Mouse (Mus musculus) c-Kit-positive CD71-positive TER-119-negative erythroid progenitor cells, embryonic 14.5 days (primary cell): ENCODE results near the gene E130309D02Rik.
A peak's percentile ranks its signal among the peaks of the same experiment; 100 is the strongest.

Experiments used
- DNase-seq: peaks from one replicate; pipeline ENCODE4 v3.0.0-alpha.2; 2013; ENCODE audit warnings: low read depth

E130309D02Rik gene

GRCm38 (mm10) chr5:143314730-143315513, at the start of gene E130309D02Rik:
E130309D02Rik (minus strand) TSS chr5:143315360.
- DNase-seq, result peak; percentile 63

GRCm38 (mm10) chr5:143363678-143364615, 48.8 kb upstream of the E130309D02Rik start:
- DNase-seq, result no peak

DNA sequence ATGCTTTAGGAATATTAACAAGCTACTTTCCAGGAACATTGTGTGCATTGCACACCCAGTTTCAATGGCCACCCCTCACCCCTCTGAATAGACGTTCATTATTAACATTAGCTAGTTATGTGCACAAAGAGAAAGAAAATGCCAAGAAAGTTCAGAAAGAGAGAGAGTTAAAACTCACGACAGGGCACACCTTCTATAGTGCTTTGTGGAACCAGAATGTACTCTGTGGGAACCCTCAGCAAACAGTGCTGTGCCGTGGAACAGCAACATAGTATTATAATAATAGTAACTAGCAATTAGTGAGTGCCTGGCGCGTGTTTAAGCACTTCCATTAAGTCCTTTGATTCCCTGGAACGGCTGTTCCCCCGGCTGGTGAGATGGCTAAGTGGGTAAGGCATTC, 46.3 kb upstream of the E130309D02Rik start:
- no peak for DNase-seq

DNA sequence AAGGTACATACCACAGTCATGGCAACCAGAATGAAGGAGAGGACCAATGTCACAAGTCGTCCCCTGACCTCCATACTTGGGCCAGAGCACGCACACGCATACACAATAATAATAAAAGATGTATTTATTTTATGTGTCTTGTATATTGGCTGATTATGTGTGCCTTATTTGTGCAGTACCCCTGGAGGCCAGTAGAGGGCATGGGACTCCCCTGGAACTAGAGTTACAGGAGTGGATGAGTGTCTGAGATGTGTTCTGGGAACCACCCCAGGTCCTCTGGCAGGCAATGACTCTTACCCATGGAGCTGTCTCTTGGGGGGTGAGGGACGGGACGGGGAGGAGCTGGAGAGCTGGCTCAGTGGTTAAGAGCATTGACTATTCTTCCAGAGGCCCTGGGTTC, 44.8 kb upstream of the E130309D02Rik start:
- DNase-seq, result peak; percentile 31

GRCm38 (mm10) chr5:143359263-143359662, 44.1 kb upstream of the E130309D02Rik start:
- no peak for DNase-seq

GRCm38 (mm10) chr5:143357564-143357963, 42.4 kb upstream of the E130309D02Rik start:
- no peak for DNase-seq

DNA sequence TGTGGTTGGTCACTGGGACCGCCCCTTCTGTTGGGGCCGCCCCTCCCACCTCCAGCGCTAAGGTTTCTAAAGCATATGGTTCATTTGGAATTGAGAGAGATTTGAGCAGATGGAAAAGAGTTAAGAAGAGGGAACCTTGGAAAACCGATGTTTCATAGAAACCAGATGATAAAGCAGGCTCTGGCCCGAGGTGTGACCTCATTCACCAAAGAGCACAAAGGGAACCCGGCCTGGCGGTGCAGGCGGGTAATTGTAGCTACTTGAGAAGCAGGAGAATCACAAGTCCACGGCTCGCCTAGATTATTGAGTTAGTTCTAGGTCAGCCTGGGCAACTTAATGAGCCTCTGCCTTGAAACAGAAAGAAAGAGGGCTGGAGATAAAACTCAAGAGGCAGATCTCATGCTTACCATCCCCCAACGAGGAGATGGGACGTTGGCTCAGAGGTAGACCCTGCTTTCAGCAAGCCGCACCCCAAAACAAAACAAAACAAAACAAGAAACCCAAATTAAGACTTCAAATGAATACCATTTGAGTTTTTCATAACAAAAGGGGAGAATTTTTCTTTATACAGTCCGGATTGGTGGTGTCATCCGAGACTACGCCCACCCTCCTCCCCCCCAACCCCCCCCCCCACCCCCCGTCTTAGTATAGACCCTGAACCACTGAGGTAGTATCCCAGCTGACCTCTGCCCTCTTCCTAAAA, 41.7 kb upstream of the E130309D02Rik start, which contains the start of gene Grid2ip:
Grid2ip (plus strand) TSS at position 653 of the 703 bp plus-strand sequence.
- no peak for DNase-seq

DNA sequence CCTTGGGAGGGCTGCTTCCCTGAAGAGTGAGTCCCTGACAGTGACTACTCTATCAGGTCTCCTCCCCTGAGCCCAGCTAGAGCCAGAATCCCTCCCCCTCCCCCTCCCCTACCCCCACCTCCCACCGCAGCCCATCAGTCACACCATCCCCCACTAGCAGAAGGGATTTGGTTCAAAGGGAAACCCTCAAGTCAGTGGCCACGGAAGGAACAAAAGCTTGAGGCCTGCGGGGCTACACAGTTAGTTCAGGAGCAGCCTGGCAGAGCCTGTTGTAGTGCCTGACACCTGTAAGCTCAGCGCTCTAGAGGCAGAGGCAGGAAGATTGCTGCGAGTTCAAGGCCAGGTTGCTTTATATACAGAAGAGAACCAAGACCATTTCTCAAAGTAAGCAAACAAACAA, 40.9 kb upstream of the E130309D02Rik start:
- DNase-seq, result no peak

DNA sequence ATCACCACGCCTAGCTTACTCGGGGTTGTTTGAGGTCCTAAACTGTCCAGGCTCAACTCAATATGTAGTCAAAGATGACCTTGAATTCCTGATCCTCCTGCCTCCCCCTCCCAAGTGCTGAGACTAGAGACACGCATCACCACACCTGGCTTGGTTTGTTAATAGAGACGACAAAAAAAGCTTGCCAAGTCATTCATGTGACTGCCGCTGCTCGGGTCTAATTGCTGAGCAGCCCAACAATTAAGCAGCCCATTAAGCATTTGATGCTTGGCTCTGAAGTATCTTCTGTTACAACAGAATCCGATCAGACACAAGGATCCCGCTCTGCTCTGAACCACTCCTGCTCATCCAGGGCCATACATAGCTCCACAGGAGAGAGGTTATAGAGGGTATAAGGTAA, 31.2 kb upstream of the E130309D02Rik start:
- no peak for DNase-seq

DNA sequence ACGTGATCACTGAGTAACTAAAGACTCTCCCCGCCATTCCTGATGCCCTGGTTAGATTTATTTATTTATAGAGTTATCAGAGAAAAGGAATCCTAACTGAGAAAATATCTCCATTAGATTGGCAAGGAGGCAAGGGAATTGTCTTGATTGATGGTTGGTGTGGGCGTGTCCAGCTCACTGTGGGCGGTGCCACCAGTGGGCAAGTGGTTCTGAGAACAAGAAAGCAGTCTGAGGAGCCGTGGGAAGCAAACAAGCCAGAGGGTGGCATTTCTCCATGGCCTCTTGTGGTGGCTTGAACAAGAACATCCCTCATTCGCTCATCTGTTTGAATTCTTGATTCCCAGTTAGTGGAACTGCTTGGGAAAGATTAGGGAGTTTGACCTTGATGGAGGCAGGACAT, 24.4 kb upstream of the E130309D02Rik start:
- no peak for DNase-seq

- no peak for DNase-seq
Measured at GRCm38 (mm10) chr5:143336559-143336958, 21.4 kb upstream of the E130309D02Rik start.

DNA sequence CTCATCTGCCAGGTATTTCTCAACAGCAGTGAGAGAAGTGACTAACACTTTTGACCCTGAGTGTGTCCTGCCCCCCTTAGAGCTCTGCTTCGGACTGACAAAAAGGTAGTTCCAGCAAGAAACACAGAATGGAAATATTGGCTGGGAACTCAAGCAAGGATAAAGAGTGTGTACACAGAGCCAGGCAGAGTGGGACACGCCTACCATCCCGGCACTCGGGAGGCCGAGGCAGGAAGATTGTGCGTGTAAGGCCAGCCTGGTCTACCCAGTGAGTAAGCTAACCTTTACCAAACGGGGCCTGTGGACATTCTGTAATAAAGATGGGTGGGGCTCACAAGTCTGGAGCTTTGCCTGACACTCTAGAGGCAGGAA, 19.9 kb upstream of the E130309D02Rik start:
- no peak for DNase-seq

- no peak for DNase-seq
Measured at GRCm38 (mm10) chr5:143334418-143335088, 19.4 kb upstream of the E130309D02Rik start.

DNA sequence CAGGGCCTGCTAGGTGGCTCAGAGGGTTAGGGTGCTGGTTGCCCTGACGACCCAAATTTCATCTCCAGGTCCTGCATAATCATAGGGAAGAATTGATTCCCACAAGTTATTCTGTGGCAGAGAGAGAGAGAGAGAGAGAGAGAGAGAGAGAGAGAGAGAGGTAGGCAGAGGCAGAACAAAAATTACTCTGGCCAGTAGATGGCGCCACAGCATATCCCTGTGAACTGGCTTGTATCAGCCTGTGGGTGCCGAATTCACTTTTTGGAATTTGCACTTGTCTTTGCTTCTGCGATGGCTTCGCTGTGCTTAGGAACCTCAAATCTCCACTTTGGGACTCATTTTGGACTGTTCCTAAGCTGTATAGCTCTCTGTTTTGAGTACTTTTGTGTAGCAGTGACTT, 18.7 kb upstream of the E130309D02Rik start:
- DNase-seq, result peak; percentile 60

DNA sequence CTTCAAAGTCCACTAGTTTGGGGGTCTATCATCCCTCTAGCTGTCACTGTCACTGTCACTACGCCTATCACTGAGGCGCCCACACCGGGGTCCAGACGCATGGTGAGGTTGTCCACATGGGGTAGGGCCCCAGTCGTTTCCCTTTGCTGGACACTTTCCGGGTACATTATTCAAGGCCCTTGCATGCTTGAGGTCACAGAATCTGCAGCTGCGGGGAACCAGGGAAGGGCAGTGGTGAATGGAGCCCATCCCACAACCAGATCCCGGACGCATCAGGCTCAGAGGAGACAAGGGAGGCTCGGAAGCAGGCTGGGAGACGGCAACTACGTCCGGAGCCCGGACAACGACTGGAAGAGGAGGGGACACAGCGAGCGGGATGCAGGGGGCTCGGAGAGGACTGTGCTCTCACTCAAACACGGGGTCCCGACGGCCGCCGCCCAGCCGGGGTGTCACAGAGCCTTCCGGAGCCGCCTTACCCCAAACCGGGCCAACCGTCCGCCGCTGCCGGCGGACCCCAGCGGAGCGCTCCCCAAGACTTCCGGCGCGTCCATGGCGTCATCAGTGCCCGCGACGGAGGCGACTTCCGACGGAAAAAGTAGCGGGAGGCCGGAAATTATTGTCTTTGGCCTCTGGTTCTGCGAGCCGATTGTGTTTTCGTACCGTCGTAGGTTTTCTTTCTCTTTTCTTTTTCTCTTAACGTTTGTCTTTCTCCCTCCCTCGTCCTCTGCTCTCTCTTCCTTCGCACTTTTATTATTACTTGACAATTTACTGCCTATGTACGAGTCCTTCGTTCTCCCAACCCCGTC, 13.7 kb upstream of the E130309D02Rik start, which contains the start of gene Zdhhc4:
Zdhhc4 (minus strand) TSS at position 567 of the 806 bp plus-strand sequence.
- DNase-seq, result peak; percentile 90

DNA sequence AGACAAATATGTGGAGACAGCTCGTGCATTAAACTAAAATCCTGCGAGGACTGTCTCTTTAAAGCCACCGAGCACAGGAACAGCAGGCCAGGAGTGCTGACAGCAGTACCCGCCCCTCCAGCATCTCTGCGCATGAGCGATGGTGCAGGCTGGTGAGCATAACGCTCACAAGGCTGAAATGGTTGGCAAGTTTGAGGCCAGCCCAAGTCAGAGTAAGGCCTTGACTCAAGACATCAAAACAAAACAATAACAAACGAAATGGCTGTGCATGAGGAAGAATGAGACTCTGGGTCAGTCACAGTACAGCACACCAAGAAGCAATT, 2.1 kb upstream of the E130309D02Rik start:
- DNase-seq, result no peak

- DNase-seq, result no peak
Measured at GRCm38 (mm10) chr5:143316605-143317287, 1.6 kb upstream of the E130309D02Rik start.

DNA sequence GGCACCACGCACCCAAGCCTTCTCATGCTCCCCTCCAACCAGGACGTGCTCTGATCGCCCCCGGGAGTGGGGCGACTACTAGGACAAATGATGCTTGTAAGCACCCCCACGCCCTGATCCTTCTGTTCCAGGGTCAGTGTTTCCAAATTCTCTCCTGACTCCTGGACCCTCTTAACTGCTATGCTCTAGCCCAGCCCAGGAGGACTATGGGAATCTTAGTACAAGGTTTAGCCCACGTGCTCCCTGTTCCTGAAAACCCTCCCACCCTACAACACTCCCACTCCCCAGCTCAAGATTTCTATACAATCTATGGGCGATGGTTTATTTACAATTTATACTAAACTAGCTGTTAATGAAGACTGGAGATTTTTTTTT, 341 bp upstream of the E130309D02Rik start:
- no peak for DNase-seq

DNA sequence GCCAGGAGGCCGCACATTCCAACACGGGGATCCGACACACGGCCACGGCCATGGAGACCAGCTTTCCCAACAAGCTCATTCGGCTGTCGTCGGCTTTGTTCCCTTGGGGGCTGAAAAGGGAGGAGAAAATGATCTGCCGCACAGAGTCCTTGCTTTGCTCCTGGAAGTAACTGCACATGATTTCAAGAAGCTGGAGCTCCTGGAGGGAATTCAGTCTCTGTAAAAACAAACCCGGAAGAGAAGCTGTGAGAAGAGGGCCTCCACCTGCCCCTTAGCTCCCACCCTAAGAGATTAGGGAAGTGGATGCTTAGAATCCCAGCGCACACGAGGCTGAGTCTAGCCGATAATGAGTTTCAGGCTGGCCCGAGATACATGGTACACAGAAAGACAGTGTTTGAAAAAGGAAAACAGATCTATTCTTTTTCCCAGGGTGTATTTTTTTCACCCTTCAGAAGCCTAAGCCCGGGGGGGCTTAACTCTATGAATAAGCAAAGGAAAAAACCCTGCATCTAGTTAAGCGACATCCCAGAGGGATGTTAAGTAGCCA, 904 bp downstream of the E130309D02Rik start:
- no peak for DNase-seq

DNA sequence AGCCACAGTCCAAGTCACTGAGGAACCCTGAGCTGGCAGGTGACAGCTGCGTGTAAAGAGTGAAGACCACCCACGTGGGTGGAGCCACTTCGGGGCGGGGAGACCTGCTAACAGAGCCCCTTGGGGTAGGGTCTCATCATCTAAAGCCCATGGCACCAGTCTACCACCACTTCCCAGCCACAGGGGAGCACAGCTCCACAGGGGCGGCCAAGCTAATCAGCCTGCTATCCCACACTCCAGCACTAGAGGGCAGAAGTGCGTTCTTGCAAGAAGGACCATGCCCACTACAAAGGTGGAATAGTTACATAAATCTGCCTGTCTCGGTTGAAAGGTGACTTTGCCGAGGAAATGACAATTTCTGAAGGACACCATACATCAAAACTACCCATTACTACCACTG, 3.3 kb downstream of the E130309D02Rik start:
- DNase-seq, result peak; percentile 77
